Mouse (Mus musculus): ENCODE data around the gene Akap13. TPM values are rescaled to one million over a fixed set of nuclear protein-coding genes. Genes with fewer than 3 reads are reported as not detected.
"Not testable (repeated sequence)": the region's sequence is repeated elsewhere in the genome, so short reads cannot be mapped to it uniquely, and the experiment has no call there.

Akap13 gene
- polyA plus RNA-seq, 1 experiment from 2014 or later: 31.2 TPM

- not testable (repeated sequence) for H3K4me3 ChIP-seq; H3K27ac ChIP-seq; DNase-seq (ENCODE audit: low spot score); H3K9me3 ChIP-seq (replicated peaks); H3K4me1 ChIP-seq; H3K27me3 ChIP-seq (ENCODE audit: low read depth, poor library complexity, severe bottlenecking)
- 93% methylated on average over 18 of the region's 18 CpGs for WGBS
- H3K36me3 ChIP-seq: peaks cover 84% of the 10 kb centered on the region
Observed at GRCm38 (mm10) chr7:75774095-75775078, 319.1 kb downstream of the Akap13 start.

DNA sequence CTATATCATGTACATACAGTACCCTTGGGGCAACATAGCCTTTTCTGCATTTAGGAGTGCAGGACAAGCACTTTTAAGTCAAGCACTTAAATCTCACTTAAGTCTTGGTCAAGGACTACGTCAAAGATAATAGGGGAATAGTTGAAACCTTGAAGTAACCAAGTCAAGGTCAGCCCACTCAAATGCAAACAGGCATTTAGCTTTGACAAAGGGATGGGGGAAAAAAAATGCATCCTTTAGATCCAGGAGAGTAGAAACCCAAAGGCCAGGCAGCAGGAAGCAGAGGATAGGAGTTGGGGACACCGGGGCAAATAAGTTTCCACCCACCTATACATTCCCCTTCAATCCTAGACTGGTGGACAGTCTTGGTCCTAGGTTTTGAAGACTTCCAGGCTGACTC is 322.7 kb downstream of the Akap13 start:
- Histone ChIP-seq H3K36me3 (peaks cover 67% of the 10 kb centered on the region), H3K9me3 (replicated peaks) (no peaks in the 10 kb centered on the region), H3K4me3 (no peak overlapping the region), H3K27ac (no peak overlapping the region), H3K27me3 (ENCODE audit: low read depth, poor library complexity, severe bottlenecking) (no peaks in the 10 kb centered on the region), H3K4me1 (peaks cover 14% of the 10 kb centered on the region)
- no peak for DNase-seq (ENCODE audit: low spot score)
- WGBS: 93% methylated on average over 2 of the region's 2 CpGs

GRCm38 (mm10) chr7:75780812-75781211 is 325.5 kb downstream of the Akap13 start:
- peaks cover 15% of the 10 kb centered on the region for H3K4me1 ChIP-seq
- no peaks in the 10 kb centered on the region for H3K9me3 ChIP-seq (replicated peaks)
- H3K27ac ChIP-seq: peak overlapping the region; percentile 91
- DNase-seq (ENCODE audit: low spot score): no peak
- no peaks in the 10 kb centered on the region for H3K27me3 ChIP-seq (ENCODE audit: low read depth, poor library complexity, severe bottlenecking)
- H3K36me3 ChIP-seq: peaks cover 48% of the 10 kb centered on the region
- 33% methylated on average over 2 of the region's 5 CpGs for WGBS
- H3K4me3 ChIP-seq: peak overlapping the region; percentile 75

- WGBS: 6% methylated on average over 13 of the region's 13 CpGs
- Histone ChIP-seq H3K27me3 (ENCODE audit: low read depth, poor library complexity, severe bottlenecking) (no peaks in the 10 kb centered on the region), H3K4me3 (peak overlapping the region; percentile 75), H3K4me1 (peaks cover 21% of the 10 kb centered on the region), H3K9me3 (replicated peaks) (no peaks in the 10 kb centered on the region), H3K36me3 (peaks cover 42% of the 10 kb centered on the region), H3K27ac (peak overlapping the region; percentile 91)
- DNase-seq (ENCODE audit: low spot score): no peak
Observed at GRCm38 (mm10) chr7:75781298-75781947, 326.1 kb downstream of the Akap13 start.

GRCm38 (mm10) chr7:75781948-75782722 is 326.8 kb downstream of the Akap13 start:
- Histone ChIP-seq H3K4me3 (peak overlapping the region; percentile 75), H3K9me3 (replicated peaks) (no peaks in the 10 kb centered on the region), H3K27ac (peak overlapping the region; percentile 91), H3K36me3 (peaks cover 34% of the 10 kb centered on the region), H3K4me1 (peaks cover 26% of the 10 kb centered on the region), H3K27me3 (ENCODE audit: low read depth, poor library complexity, severe bottlenecking) (no peaks in the 10 kb centered on the region)
- WGBS: 12% methylated on average over 36 of the region's 36 CpGs
- peak; percentile 90 for DNase-seq (ENCODE audit: low spot score)

GRCm38 (mm10) chr7:75782723-75783011 is 327.3 kb downstream of the Akap13 start:
- Histone ChIP-seq H3K36me3 (peaks cover 29% of the 10 kb centered on the region), H3K4me3 (no peak overlapping the region), H3K4me1 (peaks cover 26% of the 10 kb centered on the region), H3K27me3 (ENCODE audit: low read depth, poor library complexity, severe bottlenecking) (no peaks in the 10 kb centered on the region), H3K27ac (peak overlapping the region; percentile 91), H3K9me3 (replicated peaks) (no peaks in the 10 kb centered on the region)
- DNase-seq (ENCODE audit: low spot score): no peak
- 82% methylated on average over 3 of the region's 3 CpGs for WGBS

DNA sequence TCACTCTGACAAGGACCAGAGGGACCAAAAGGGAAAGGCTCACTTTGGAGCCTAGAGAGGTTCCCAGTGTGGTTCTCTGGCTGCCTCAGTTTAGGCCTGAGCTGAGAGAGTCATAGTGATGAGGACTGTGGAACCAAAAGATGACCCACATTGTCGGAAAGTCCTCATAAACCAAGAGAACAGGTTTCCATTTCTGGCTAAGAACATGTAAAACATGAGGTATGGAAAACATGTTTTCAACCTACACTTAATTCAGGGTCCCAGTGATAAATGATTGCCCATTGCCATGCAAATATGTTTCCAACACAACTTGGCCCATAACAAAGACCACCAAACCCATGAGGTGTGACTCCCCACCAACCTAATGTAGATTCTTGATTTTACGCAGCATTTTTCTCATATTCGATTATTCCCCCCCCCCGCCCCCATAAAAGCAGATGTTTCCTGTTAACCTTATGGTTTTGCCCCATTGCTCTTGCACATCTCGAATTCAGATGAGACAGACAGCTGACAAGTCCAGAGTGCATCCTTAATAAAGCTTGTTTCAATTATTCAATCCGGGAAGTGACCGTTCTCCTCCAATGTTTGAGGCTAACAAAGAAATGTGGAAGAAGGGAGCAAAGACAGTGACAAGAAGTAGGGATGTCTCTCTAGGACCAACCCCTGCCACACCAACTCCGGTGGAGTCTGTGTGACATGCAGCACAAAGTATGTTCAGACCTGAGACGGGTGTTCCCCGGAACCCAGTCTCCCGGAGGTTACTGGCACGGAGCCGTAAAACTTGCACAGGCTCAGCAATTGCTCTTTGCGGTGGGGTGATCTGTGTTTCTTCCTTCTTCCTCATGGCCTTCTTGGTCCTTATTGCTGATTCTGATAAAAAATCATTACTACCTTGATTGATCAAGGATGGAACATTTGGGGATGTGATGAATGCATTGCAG is 330.3 kb downstream of the Akap13 start:
- Histone ChIP-seq H3K4me1 (peaks cover 21% of the 10 kb centered on the region), H3K36me3 (no peaks in the 10 kb centered on the region), H3K27ac (no peak overlapping the region), H3K27me3 (ENCODE audit: low read depth, poor library complexity, severe bottlenecking) (no peaks in the 10 kb centered on the region), H3K4me3 (no peak overlapping the region), H3K9me3 (replicated peaks) (no peaks in the 10 kb centered on the region)
- WGBS: 78% methylated on average over 14 of the region's 14 CpGs
- no peak for DNase-seq (ENCODE audit: low spot score)

GRCm38 (mm10) chr7:75786812-75787211 is 331.5 kb downstream of the Akap13 start:
- Histone ChIP-seq H3K27ac (no peak overlapping the region), H3K4me3 (no peak overlapping the region), H3K4me1 (peaks cover 12% of the 10 kb centered on the region), H3K9me3 (replicated peaks) (no peaks in the 10 kb centered on the region), H3K27me3 (ENCODE audit: low read depth, poor library complexity, severe bottlenecking) (no peaks in the 10 kb centered on the region), H3K36me3 (no peaks in the 10 kb centered on the region)
- no peak for DNase-seq (ENCODE audit: low spot score)
- WGBS: 8% methylated on average over 1 of the region's 2 CpGs

- DNase-seq (ENCODE audit: low spot score): no peak
- H3K27ac ChIP-seq: no peak overlapping the region
- no peaks in the 10 kb centered on the region for H3K9me3 ChIP-seq (replicated peaks)
- 58% methylated on average over 3 of the region's 3 CpGs for WGBS
- no peak overlapping the region for H3K4me3 ChIP-seq
- no peaks in the 10 kb centered on the region for H3K27me3 ChIP-seq (ENCODE audit: low read depth, poor library complexity, severe bottlenecking)
- peaks cover 12% of the 10 kb centered on the region for H3K4me1 ChIP-seq
- H3K36me3 ChIP-seq: no peaks in the 10 kb centered on the region
Observed at GRCm38 (mm10) chr7:75787371-75787770, 332.0 kb downstream of the Akap13 start.

DNA sequence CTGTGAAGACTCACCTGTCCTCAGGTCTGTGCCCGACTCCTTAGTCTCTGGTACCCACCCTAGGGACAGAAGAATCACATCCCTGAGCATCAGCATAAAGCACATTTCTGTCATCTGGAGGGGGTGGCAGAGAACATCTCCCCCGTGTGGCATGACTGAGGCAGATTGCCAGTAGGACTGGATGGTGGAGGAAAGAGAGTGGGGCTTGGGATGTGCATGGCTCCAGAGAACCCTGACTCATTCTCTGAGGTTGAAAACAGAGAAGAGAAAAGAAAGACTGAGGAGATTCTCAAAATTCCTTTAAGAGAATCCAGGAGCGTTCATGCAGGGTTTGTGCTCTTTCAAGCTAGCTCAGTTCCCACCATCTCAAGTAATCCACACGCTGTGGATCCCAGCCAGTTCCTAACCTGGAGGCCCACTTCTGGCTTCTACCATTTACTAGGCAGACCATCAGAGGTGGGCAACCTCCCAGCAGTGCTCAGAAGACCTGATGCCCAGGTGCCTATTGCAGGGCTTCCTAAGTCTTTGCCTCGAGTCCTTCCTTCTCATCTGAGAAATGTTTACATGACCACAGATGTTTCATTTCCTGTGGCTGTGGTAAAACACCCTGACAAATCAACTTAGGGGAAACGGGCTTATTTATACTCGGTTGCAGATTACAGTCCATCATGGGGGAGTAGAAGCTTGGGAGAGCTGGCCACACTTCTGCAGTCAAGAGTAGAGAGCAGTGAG is 332.9 kb downstream of the Akap13 start:
- not testable (repeated sequence) for H3K27me3 ChIP-seq (ENCODE audit: low read depth, poor library complexity, severe bottlenecking); DNase-seq (ENCODE audit: low spot score); H3K27ac ChIP-seq; H3K4me3 ChIP-seq; H3K36me3 ChIP-seq; H3K9me3 ChIP-seq (replicated peaks)
- H3K4me1 ChIP-seq: peaks cover 12% of the 10 kb centered on the region
- WGBS: 72% methylated on average over 5 of the region's 7 CpGs

- H3K9me3 ChIP-seq (replicated peaks); H3K4me3 ChIP-seq; H3K27ac ChIP-seq; H3K36me3 ChIP-seq; DNase-seq (ENCODE audit: low spot score); H3K27me3 ChIP-seq (ENCODE audit: low read depth, poor library complexity, severe bottlenecking): not testable (repeated sequence)
- H3K4me1 ChIP-seq: peaks cover 12% of the 10 kb centered on the region
- WGBS: 88% methylated on average over 3 of the region's 3 CpGs
Observed at GRCm38 (mm10) chr7:75788801-75789135, 333.4 kb downstream of the Akap13 start.

GRCm38 (mm10) chr7:75789746-75790145 is 334.4 kb downstream of the Akap13 start:
- Histone ChIP-seq H3K4me3 (no peak overlapping the region), H3K27ac (no peak overlapping the region), H3K27me3 (ENCODE audit: low read depth, poor library complexity, severe bottlenecking) (no peaks in the 10 kb centered on the region), H3K4me1 (peaks cover 17% of the 10 kb centered on the region), H3K9me3 (replicated peaks) (no peaks in the 10 kb centered on the region), H3K36me3 (no peaks in the 10 kb centered on the region)
- 95% methylated on average over 6 of the region's 6 CpGs for WGBS
- DNase-seq (ENCODE audit: low spot score): no peak
